In the genomic region with DNA sequence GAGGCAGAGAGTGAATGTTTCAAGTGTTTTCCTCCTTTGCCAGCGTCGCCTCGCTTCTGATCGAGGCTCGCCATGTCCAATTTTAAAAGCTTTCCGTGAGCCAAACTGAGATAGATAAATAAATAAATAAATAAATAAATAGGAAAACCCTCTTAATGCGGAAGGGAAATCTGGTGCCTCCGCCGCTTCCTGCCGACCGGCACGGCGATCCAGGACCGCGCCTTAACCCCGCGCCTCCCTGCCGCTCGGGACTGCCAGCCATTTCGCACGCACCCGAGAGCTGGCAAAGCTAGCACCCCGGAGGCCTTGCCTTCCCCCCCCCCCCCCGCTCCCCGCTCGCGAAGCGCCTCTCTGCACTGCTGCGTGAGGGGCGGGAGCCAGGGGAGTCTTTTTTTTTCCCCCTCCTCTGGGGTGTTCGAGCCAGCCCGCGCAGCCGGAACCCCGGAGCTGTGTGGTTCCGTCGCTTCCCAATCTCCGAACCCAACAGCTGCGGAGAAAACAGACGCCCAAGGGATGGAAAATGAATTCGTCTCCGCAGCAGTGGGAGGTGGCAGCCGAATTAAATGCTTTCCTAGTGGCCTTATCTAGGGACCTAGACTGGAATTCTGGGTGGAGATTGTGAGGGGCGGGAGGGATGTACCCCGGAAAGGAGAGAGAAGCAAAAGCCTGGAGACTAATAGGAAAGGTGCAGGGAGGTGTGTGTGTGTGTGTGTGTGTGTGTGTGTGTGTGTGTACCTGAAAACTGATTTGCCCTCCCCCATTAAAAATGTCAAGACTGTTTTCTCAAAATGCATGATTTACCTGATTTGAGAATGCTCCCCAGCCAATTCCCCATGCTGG, we compare ENCODE assay signal across 9 mouse cellular contexts. TPM values are rescaled to one million over a fixed set of nuclear protein-coding genes. Genes with fewer than 3 reads are reported as not detected.
A peak's percentile ranks its signal among the peaks of the same experiment; 100 is the strongest.
DNase-seq lines count a peak whose midpoint lies in the region; ATAC-seq lines count a peak whose summit lies in the region.
"Had no signal": no experiment of that assay in that cellular context is flagged by ENCODE, and none has a peak within 500 bp of the region (broad histone marks: within the 10 kb centered on the region; RNA-seq: fewer than 3 reads in every experiment).

No protein-coding gene starts in this region.

- peak; percentile 51 for ATAC-seq in frontal cortex, adult (ENCODE audit: low TSS enrichment)
- peak; percentile 31; the same call in 1 of the 2 replicates for ATAC-seq in forebrain, embryonic 12.5 days (ENCODE audit: low FRiP score)
- ATAC-seq in neural tube, embryonic 12.5 days (ENCODE audit: low FRiP score, low read depth): 0 out of 2 replicates have a peak, but pooled peaks have one; percentile 19

- peak overlapping the region; percentile 41 for H3K4me3 ChIP-seq in forebrain, embryonic 12.5 days (replicated peaks)
- H3K4me3 ChIP-seq in limb, embryonic 10.5 days: peak overlapping the region; percentile 65
- H3K4me3 ChIP-seq in neural tube, embryonic 12.5 days: peak overlapping the region; percentile 41

- DNase-seq in frontal cortex, postnatal 14 days (ENCODE audit: low spot score in 2 of 2): no peak
- peak; percentile 16 for DNase-seq in ES-CJ7 (ENCODE audit: low read depth, low spot score)
- DNase-seq in limb, embryonic 10.5 days (ENCODE audit: low spot score): peak; percentile 51
- DNase-seq in thymus, adult 18-20 months: no peak
- no peak for DNase-seq in frontal cortex, postnatal 36 days (ENCODE audit: low spot score in 2 of 2)

- H3K4me1 ChIP-seq in forebrain, embryonic 12.5 days: peaks cover 45% of the 10 kb centered on the region
- H3K4me1 ChIP-seq in limb, embryonic 10.5 days: peaks cover 64% of the 10 kb centered on the region
- peaks cover 35% of the 10 kb centered on the region for H3K4me1 ChIP-seq in neural tube, embryonic 12.5 days

- under 1% methylated on average over 40 of the region's 45 CpGs for WGBS in forebrain, embryonic 12.5 days
- WGBS in limb, embryonic 10.5 days: 1% methylated on average over 43 of the region's 45 CpGs
- WGBS in neural tube, embryonic 12.5 days: under 1% methylated on average over 39 of the region's 45 CpGs

- no peaks in the 10 kb centered on the region for H3K9me3 ChIP-seq in forebrain, embryonic 12.5 days
- no peaks in the 10 kb centered on the region for H3K9me3 ChIP-seq in limb, embryonic 10.5 days (replicated peaks)
- no peaks in the 10 kb centered on the region for H3K9me3 ChIP-seq in neural tube, embryonic 12.5 days
- H3K9me3 ChIP-seq: G1E had no signal

- H3K27ac ChIP-seq in forebrain, embryonic 12.5 days: no peak overlapping the region
- peak overlapping the region; percentile 42; the same call in 1 of the 2 replicates for H3K27ac ChIP-seq in limb, embryonic 10.5 days
- no peak overlapping the region for H3K27ac ChIP-seq in neural tube, embryonic 12.5 days

- H3K36me3 ChIP-seq in forebrain, embryonic 12.5 days (replicated peaks): no peaks in the 10 kb centered on the region
- no peaks in the 10 kb centered on the region for H3K36me3 ChIP-seq in limb, embryonic 10.5 days
- H3K36me3 ChIP-seq in neural tube, embryonic 12.5 days: no peaks in the 10 kb centered on the region
- H3K36me3 ChIP-seq: G1E had no signal

- peaks cover 98% of the 10 kb centered on the region for H3K27me3 ChIP-seq in forebrain, embryonic 12.5 days
- peaks cover 100% of the 10 kb centered on the region for H3K27me3 ChIP-seq in limb, embryonic 10.5 days (ENCODE audit: low read depth, poor library complexity, severe bottlenecking)
- H3K27me3 ChIP-seq in neural tube, embryonic 12.5 days (replicated peaks): peaks cover 93% of the 10 kb centered on the region

- H3K4me2 ChIP-seq in forebrain, embryonic 12.5 days: peak overlapping the region; percentile 72
- H3K4me2 ChIP-seq in neural tube, embryonic 12.5 days (replicated peaks): peak overlapping the region; percentile 98

- peak overlapping the region; percentile 47 for H3K9ac ChIP-seq in forebrain, embryonic 12.5 days
- H3K9ac ChIP-seq in neural tube, embryonic 12.5 days: peak overlapping the region; percentile 35; the same call in 1 of the 2 replicates

RNA-seq across cellular contexts. Expression of gene Gdnf, which starts 3.1 kb away (rescaled TPM):
- 0.14 and 0.28 TPM in 2 replicates for polyA plus RNA-seq in forebrain, embryonic 12.5 days (2016; fragmentation: Nextera tagmentation; extraction: Ambion mirVana)
- 1.3 and 1.6 TPM in 2 replicates for polyA plus RNA-seq in limb, embryonic 10.5 days (2016; fragmentation: Nextera tagmentation; extraction: Ambion mirVana)
- 0.32 and 0.43 TPM in 2 replicates for polyA plus RNA-seq in neural tube, embryonic 12.5 days (2016; fragmentation: Nextera tagmentation; extraction: Ambion mirVana)
- polyA plus RNA-seq: G1E had no signal

Comparison
In these comparisons a context has a peak if more than half of its experiments do, and no peak if none do; other contexts are left out.
1. DNase-seq: peak in ES-CJ7 (single experiment) and limb, embryonic 10.5 days (single experiment); none in frontal cortex, postnatal 14 days (0 of 2), thymus, adult 18-20 months (0 of 2) and frontal cortex, postnatal 36 days (0 of 2).
2. Peak in every context shown above with its lines, with median percentiles within 50 percentile points of each other: ATAC-seq and H3K4me3 ChIP-seq.